Mouse (Mus musculus) heart, adult 2 months (tissue): ENCODE measurements around the gene Recql.

ENCODE experiments used
- CTCF ChIP-seq: fragments of 200-600 bp; IDR thresholded peaks from 2 replicates; pipeline ENCODE4 v1.8.1; 2022; ENCODE audit warnings: antibody characterized with exemption, mild to moderate bottlenecking, moderate library complexity
- EP300 ChIP-seq: fragments of 200-500 bp; IDR thresholded peaks from 2 replicates; pipeline ENCODE4 v1.6.1; 2011; ENCODE audit warnings: low read depth, low read length, control low read depth; ENCODE audit not compliant: insufficient read depth
- POLR2A ChIP-seq: fragments of 200-500 bp; IDR thresholded peaks from 2 replicates; pipeline ENCODE4 v1.6.1; 2011; ENCODE audit warnings: mild to moderate bottlenecking, low read depth, low read length, control low read depth; ENCODE audit not compliant: insufficient read depth

DNA sequence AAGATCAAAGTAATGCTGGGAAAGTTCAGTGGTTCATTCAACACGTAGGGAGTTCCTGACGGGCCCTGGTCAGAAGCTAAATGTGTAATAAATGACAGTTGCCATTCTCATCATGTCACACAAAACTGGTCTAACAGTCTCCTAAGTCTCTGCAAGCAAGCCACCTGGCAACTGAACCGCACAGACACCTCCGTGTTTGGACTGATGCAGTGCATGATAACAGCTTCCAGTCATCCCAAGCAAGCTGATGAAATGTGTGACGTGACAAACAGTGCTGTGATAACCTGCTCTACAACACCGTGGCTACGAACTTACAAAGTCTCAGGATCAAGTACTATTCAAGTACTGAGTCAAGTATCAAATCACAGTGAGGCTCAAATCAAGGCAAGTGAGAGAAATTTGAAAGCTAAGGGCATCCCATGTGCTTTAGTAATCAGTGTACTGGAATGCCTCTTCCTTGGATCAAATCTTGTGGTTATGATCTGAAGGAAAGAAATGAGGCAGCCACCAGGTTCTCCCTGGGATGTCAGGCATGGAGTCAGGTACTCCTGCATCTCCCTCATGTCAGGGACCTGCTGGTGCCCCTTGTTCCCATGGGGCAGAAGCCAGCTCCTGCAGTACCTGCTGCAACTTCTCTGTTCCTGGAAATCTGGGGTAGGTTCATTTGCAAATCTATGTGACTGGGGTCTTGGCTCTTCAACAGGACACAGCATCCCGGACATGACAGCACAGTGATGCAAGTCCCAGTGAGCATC, 8.1 kb downstream of the Recql start:
- TF ChIP-seq EP300 (no peak), POLR2A (no peak), CTCF (no peak)
